Mouse (Mus musculus) C2C12 (cell line): ENCODE data around the gene Pex14. TPM values are rescaled to one million over a fixed set of nuclear protein-coding genes. Genes with fewer than 3 reads are reported as not detected.

Experiments
- H3K27me3 ChIP-seq: one replicate; pipeline ENCODE4 v1.6.1; 2011; ENCODE audit not compliant: control insufficient read depth, insufficient read depth, insufficient read length
- H3K36me3 ChIP-seq: one replicate; pipeline ENCODE4 v1.6.1; 2011; ENCODE audit not compliant: control insufficient read depth, insufficient read depth
- H3K4me3 ChIP-seq: one replicate; pipeline ENCODE4 v1.5.1; 2011; ENCODE audit warnings: mild to moderate bottlenecking, control low read depth; ENCODE audit not compliant: poor library complexity, insufficient read depth, severe bottlenecking
- H3K79me2 ChIP-seq: one replicate; pipeline ENCODE4 v1.6.1; 2011; ENCODE audit not compliant: control insufficient read depth, insufficient read depth
- H3K79me3 ChIP-seq: one replicate; pipeline ENCODE4 v1.6.1; 2011; ENCODE audit warnings: low read depth, control low read depth
- H3ac ChIP-seq: one replicate; pipeline ENCODE3; 2011; ENCODE audit warnings: low read depth; ENCODE audit not compliant: control insufficient read depth, insufficient read length
- CEBPB ChIP-seq: IDR thresholded peaks from one replicate; pipeline ENCODE4 v1.6.1; 2011; ENCODE audit warnings: low read depth, mild to moderate bottlenecking, control low read depth, moderate library complexity
- CTCF ChIP-seq: IDR thresholded peaks from one replicate; pipeline ENCODE4 v1.5.1; 2011; ENCODE audit not compliant: control insufficient read depth, insufficient read depth, insufficient read length
- FOSL1 ChIP-seq: IDR thresholded peaks from one replicate; pipeline ENCODE4 v1.8.0; 2011; ENCODE audit warnings: mild to moderate bottlenecking, low read length; ENCODE audit not compliant: poor library complexity, insufficient read depth, severe bottlenecking
- MAX ChIP-seq: IDR thresholded peaks from one replicate; pipeline ENCODE4 v1.6.1; 2011; ENCODE audit warnings: mild to moderate bottlenecking, control low read depth
- MYOD1 ChIP-seq: IDR thresholded peaks from one replicate; pipeline ENCODE4 v1.6.1; 2011; ENCODE audit warnings: low read depth; ENCODE audit not compliant: control insufficient read depth, insufficient read length
- MYOG ChIP-seq: IDR thresholded peaks from one replicate; pipeline ENCODE4 v1.6.1; 2011; ENCODE audit not compliant: control insufficient read depth, insufficient read length; ENCODE audit errors: extremely low read depth
- USF1 ChIP-seq: IDR thresholded peaks from one replicate; pipeline ENCODE4 v1.6.1; 2011; ENCODE audit warnings: low read depth, mild to moderate bottlenecking, control low read depth, moderate library complexity
- polyA plus RNA-seq: library from polyadenylated mRNA; unstranded; fragments of >200 nt; fragmentation: generic; extraction: Trizol; gene quantifications from one replicate; pipeline ENCODE4 v1.2.1, GENCODE M21; 2012; ENCODE audit warnings: missing spikeins

Pex14 gene
- polyA plus RNA-seq, 1 experiment: 40.3 TPM

- H3ac ChIP-seq: no peak overlapping the region
- no peak for TF ChIP-seq CTCF
- TF ChIP-seq CEBPB: no peak
- TF ChIP-seq MAX: no peak
- TF ChIP-seq MYOG: no peak
- TF ChIP-seq USF1: no peak
- no peak for TF ChIP-seq MYOD1
- TF ChIP-seq FOSL1: no peak
- no peaks in the 10 kb centered on the region for H3K79me3 ChIP-seq
- no peak overlapping the region for H3K4me3 ChIP-seq
- no peaks in the 10 kb centered on the region for H3K36me3 ChIP-seq
- peaks cover 5% of the 10 kb centered on the region for H3K27me3 ChIP-seq
- H3K79me2 ChIP-seq: no peaks in the 10 kb centered on the region
These were observed 151.8 kb downstream of the Pex14 start for GRCm38 (mm10) chr4:148947833-148948388.

DNA sequence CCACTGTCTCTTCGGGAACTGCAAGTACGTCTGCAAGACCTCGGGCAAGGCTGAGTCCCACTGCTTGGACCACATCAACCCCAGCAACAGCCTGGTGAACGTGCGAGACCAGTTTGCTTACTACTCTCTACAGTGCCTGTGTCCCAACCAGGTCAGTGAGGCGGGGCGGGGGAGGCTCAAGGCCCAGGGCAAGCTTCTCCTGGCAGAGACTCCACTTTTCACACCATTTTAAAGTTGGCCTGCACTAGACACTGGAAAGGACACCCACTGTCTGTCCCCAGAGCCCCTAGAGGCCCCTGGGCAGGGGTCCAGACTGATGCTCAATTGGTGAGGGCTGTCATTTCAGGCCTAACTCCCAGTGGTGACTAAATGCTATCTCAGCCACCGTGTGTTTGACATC lies 153.6 kb downstream of the Pex14 start:
- peaks cover 17% of the 10 kb centered on the region for H3K27me3 ChIP-seq
- no peaks in the 10 kb centered on the region for H3K79me2 ChIP-seq
- no peak for TF ChIP-seq CTCF
- TF ChIP-seq FOSL1: no peak
- no peak for TF ChIP-seq CEBPB
- TF ChIP-seq USF1: no peak
- no peak for TF ChIP-seq MYOD1
- TF ChIP-seq MYOG: no peak
- TF ChIP-seq MAX: no peak
- no peaks in the 10 kb centered on the region for H3K36me3 ChIP-seq
- H3K79me3 ChIP-seq: no peaks in the 10 kb centered on the region
- no peak overlapping the region for H3ac ChIP-seq
- H3K4me3 ChIP-seq: no peak overlapping the region

GRCm38 (mm10) chr4:148945476-148945881 lies 154.2 kb downstream of the Pex14 start:
- H3K27me3 ChIP-seq: peaks cover 23% of the 10 kb centered on the region
- no peaks in the 10 kb centered on the region for H3K36me3 ChIP-seq

DNA sequence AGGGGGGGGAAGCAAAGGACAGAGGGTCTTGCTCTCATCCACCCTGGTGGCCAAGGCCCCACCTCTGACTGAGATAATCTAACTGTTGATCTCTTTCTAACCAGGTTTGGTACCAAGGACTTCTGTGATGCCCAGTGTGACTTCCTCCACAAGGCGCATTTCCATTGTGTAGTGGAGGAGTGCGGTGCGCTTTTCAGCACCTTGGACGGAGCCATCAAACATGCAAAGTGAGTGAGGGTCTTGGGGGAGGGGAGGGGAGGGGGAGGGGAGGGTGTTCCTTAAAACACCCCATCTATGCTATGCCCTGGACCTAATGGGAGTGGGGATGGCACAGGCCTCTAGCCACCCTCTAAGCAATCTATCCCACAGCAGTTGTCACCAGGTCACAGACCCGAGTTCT lies 156.6 kb downstream of the Pex14 start:
- no peak overlapping the region for H3K4me3 ChIP-seq
- H3K36me3 ChIP-seq: no peaks in the 10 kb centered on the region
- H3K79me3 ChIP-seq: no peaks in the 10 kb centered on the region
- peaks cover 46% of the 10 kb centered on the region for H3K27me3 ChIP-seq
- no peak overlapping the region for H3ac ChIP-seq
- H3K79me2 ChIP-seq: no peaks in the 10 kb centered on the region
- no peak for TF ChIP-seq MYOD1
- no peak for TF ChIP-seq CEBPB
- TF ChIP-seq MYOG: no peak
- no peak for TF ChIP-seq USF1
- TF ChIP-seq CTCF: no peak
- no peak for TF ChIP-seq MAX
- no peak for TF ChIP-seq FOSL1

More at GRCm38 (mm10) chr4:148945476-148945881, 154.2 kb downstream of the Pex14 start:
- H3K79me3 ChIP-seq: no peaks in the 10 kb centered on the region
- no peak overlapping the region for H3ac ChIP-seq
- TF ChIP-seq FOSL1 (no peak), CTCF (no peak), USF1 (no peak), MYOG (no peak), CEBPB (no peak), MAX (no peak), MYOD1 (no peak)
- no peaks in the 10 kb centered on the region for H3K79me2 ChIP-seq
- no peak overlapping the region for H3K4me3 ChIP-seq

DNA sequence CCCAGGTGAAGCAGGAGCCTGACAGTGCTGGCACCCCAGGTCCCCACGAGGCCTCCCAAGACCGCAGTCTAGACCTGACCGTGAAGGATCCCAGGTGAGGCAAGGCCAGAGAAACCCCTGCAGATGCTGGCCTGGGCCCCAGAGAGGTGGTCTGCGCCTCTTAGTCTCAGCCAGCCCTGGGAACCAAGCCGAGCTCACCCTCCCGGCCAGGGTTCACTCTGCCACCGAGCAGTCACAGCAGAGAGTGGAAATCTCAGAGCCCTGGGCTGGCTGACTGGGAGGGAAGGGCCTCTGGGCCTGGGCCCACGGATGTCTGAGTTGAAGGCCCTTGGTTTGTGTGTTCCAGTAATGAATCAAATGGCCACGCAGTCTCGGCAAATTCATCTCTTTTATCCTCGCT lies 158.4 kb downstream of the Pex14 start:
- Histone ChIP-seq H3K79me2 (no peaks in the 10 kb centered on the region), H3ac (no peak overlapping the region), H3K4me3 (no peak overlapping the region), H3K36me3 (no peaks in the 10 kb centered on the region), H3K79me3 (no peaks in the 10 kb centered on the region), H3K27me3 (peaks cover 64% of the 10 kb centered on the region)
- TF ChIP-seq CEBPB (no peak), MYOD1 (no peak), MYOG (no peak), FOSL1 (no peak), CTCF (no peak), MAX (no peak)

- TF ChIP-seq CEBPB: no peak
- no peak for TF ChIP-seq CTCF
- TF ChIP-seq FOSL1: no peak
- TF ChIP-seq MYOG: no peak
- TF ChIP-seq MYOD1: no peak
- TF ChIP-seq MAX: no peak
- TF ChIP-seq USF1: no peak
- Histone ChIP-seq H3K4me3 (no peak overlapping the region), H3K27me3 (peaks cover 70% of the 10 kb centered on the region), H3K79me2 (no peaks in the 10 kb centered on the region), H3K36me3 (no peaks in the 10 kb centered on the region), H3K79me3 (no peaks in the 10 kb centered on the region), H3ac (no peak overlapping the region)
These were observed 158.9 kb downstream of the Pex14 start for GRCm38 (mm10) chr4:148940674-148941211.
